ENCODE assay signal across 8 mouse cellular contexts in the genomic region with DNA sequence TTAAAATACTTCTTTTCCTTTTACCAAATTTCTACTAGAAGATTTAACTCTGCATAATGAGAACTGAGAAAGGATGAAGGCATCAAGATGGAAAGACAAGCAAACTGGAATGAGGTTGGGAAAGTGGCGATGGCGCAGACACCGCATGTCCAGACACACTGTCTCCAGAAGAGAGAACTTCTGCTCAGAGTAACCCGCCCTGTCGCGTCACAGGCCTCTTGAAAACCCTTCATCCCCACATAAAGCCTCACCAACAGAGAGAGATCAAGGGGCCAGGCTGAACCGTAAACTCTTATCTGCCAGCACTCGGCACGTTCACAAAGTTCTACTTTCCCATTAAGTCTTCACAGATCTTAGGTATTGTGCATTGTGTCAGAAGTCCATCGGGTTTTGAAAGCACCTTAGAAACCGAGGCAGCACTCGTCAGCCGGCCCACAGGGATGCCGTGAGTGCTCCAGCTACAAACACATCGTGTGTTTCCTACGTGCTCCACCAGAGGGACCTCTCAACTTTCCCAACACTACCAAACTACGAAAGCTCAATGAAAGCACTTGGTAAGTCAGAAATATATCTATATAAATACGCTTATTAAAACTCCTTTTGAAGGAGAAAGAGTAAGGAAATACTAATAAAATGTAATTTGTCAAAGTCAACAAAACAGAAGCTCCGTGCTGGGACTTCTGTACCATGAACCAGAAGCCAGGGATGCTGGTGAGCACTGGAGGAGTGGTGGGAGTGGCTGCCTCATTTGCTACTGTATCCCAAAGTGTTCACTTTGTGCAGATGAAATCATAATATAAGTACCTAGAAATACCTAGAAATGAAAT. TPM values are rescaled to one million over a fixed set of nuclear protein-coding genes. Genes with fewer than 3 reads are reported as not detected.
DNase-seq lines count a peak whose midpoint lies in the region; ATAC-seq and TF ChIP-seq lines count a peak whose summit lies in the region.

No protein-coding gene starts in this region.

- ATAC-seq in forebrain, postnatal 0 days, result peak; percentile 50; the same call in 1 of the 2 replicates
- ATAC-seq in limb, embryonic 13.5 days (ENCODE audit: low FRiP score, low read depth), result no peak

- WGBS in forebrain, postnatal 0 days, result 46% methylated on average over 19 of the region's 19 CpGs
- 42% methylated on average over 19 of the region's 19 CpGs for WGBS in limb, embryonic 13.5 days

- no peak overlapping the region for H3K4me3 ChIP-seq in forebrain, postnatal 0 days (ENCODE audit: low read depth, low read length)
- H3K4me3 ChIP-seq in limb, embryonic 13.5 days, result no peak overlapping the region

- H3K9ac ChIP-seq in forebrain, postnatal 0 days, result no peak overlapping the region
- H3K9ac ChIP-seq in limb, embryonic 13.5 days, result no peak overlapping the region

- peak; percentile 79 for TF ChIP-seq CTCF in forebrain, postnatal 0 days (IDR thresholded peaks at IDR 0.05; ENCODE audit: low read depth)

- no peaks in the 10 kb centered on the region for H3K36me3 ChIP-seq in forebrain, postnatal 0 days (ENCODE audit: insufficient read depth)
- no peaks in the 10 kb centered on the region for H3K36me3 ChIP-seq in limb, embryonic 13.5 days

- no peaks in the 10 kb centered on the region for H3K27me3 ChIP-seq in forebrain, postnatal 0 days (ENCODE audit: insufficient read depth, low read length)
- no peaks in the 10 kb centered on the region for H3K27me3 ChIP-seq in limb, embryonic 13.5 days

- DNase-seq in A20 (ENCODE audit: low read depth, low spot score), result peak; percentile 29
- DNase-seq in CD4-positive, CD25-positive, alpha-beta regulatory T cell, adult 2 months (ENCODE audit: low read depth, low spot score), result peak; percentile 60
- peak; percentile 12 for DNase-seq in brain, embryonic 18.5 days (ENCODE audit: low read depth, low spot score)
- DNase-seq in forebrain, postnatal 0 days, result peak; percentile 72
- DNase-seq in induced T-regulatory cell, adult 2 months (ENCODE audit: low read depth), result peak; percentile 53
- peak; percentile 73 for DNase-seq in retina, embryonic 14.5 days (ENCODE audit: low spot score)
- DNase-seq in neural tube, embryonic 10.5 days (ENCODE audit: extremely low spot score, low spot score), result no peak

- no peaks in the 10 kb centered on the region for H3K4me1 ChIP-seq in forebrain, postnatal 0 days (ENCODE audit: insufficient read depth)
- peaks cover 4% of the 10 kb centered on the region; the same call in 1 of the 2 replicates for H3K4me1 ChIP-seq in limb, embryonic 13.5 days

- H3K4me2 ChIP-seq in forebrain, postnatal 0 days (ENCODE audit: low read depth), result no peak overlapping the region
- 0 out of 2 replicates have a peak overlapping the region, but pooled peaks have one; percentile 9 for H3K4me2 ChIP-seq in limb, embryonic 13.5 days (replicated peaks)

- H3K27ac ChIP-seq in forebrain, postnatal 0 days (ENCODE audit: low read depth, low read length), result no peak overlapping the region
- H3K27ac ChIP-seq in limb, embryonic 13.5 days, result no peak overlapping the region

- H3K9me3 ChIP-seq in forebrain, postnatal 0 days (ENCODE audit: low read length), result no peaks in the 10 kb centered on the region
- H3K9me3 ChIP-seq in limb, embryonic 13.5 days, result no peaks in the 10 kb centered on the region

RNA-seq across cellular contexts. Expression of a gene that starts 39.4 kb away (rescaled TPM):
- total RNA-seq in forebrain, postnatal 0 days (2014; rRNA removed), result 3.2 and 6.1 TPM in 2 replicates
- polyA plus RNA-seq in forebrain, postnatal 0 days (2015; fragmentation: Nextera tagmentation; extraction: Ambion mirVana), result 0.67 and 1.5 TPM in 2 replicates
- polyA plus RNA-seq in limb, embryonic 13.5 days (2015; fragmentation: Nextera tagmentation; extraction: Ambion mirVana), result 12.2 and 14.8 TPM in 2 replicates

RNA-seq across cellular contexts. Expression of a gene that starts 40.8 kb away (rescaled TPM):
- 33.9 and 40.3 TPM in 2 replicates for total RNA-seq in forebrain, postnatal 0 days (2014; rRNA removed)
- 2.4 and 2.6 TPM in 2 replicates for polyA plus RNA-seq in forebrain, postnatal 0 days (2015; fragmentation: Nextera tagmentation; extraction: Ambion mirVana)
- 3.7 and 4.3 TPM in 2 replicates for polyA plus RNA-seq in limb, embryonic 13.5 days (2015; fragmentation: Nextera tagmentation; extraction: Ambion mirVana)
